Mouse (Mus musculus) 416B (cell line): ENCODE measurements around the gene Rapgef4.
A peak's percentile ranks its signal among the peaks of the same experiment; 100 is the strongest.

Experiments
- DNase-seq: peaks from one replicate; pipeline ENCODE4 v3.0.0; 2011; ENCODE audit warnings: low read depth

Rapgef4 gene

DNA sequence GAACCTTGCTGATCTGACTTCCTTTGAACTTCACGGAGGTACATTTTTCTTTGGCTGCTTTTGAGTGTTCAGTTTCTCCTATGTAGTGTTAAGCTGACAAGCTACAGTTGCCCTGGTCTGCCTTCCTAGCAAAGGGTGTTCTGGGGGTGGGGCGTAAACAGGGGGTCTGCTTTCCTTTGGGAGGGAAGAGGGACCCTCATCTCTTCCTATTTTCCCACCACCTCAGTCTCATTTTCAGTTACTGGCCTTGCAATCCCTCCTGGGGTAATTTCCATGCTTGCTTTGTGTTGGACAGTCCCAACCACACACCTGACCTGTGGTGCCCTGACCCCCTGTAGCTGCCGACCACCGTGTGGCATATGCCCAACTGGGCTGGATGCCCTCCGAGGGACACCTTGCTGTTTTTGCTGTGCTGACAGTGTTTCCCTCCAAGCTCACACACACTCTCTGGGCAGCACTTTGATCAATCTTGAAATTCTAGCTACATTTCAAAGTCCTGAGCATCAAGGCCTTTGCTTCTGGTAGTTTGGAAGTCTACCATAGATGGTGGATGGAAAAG is 48.6 kb downstream of the Rapgef4 start:
- DNase-seq, result no peak

DNA sequence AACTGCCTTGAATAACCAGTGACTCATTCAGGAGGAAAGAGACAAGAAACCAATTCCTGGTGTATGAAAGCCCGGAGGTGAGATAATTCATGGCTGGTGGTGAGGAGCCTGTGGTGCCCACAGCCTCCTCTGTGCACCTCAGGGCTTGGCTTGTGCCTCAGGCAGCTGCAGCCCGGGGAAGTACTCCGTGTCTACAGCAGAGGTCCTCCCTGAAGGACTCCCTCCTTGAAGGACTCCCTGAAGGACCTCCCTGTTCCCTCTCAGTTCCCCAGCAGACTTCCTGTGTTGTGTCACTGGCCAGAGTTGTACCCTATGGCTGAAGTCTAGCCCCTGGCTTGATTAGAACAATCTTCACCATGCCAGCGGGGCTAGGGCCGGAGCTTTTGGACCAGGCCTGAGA is 50.7 kb downstream of the Rapgef4 start:
- peak; percentile 90 for DNase-seq

DNA sequence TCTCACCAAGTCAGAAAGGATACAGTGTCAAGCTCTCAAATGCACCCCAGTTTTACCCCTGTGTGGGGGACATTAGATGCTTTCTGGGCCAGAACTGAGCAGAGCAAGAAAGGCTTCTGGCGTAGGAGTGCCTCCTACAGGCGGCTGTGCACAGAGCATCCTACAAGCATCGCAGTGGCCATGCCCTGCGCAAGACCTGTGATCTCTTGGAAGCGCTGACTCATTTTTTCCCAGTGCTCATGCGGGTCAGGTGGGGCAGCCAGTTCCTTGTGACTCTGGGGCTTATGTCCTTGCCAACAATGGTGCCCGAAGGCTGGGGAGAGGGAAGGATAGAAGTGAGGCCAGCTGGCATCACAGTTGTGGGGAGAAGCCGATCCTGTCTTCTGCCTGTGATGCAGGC is 54.6 kb downstream of the Rapgef4 start:
- peak; percentile 92 for DNase-seq

DNA sequence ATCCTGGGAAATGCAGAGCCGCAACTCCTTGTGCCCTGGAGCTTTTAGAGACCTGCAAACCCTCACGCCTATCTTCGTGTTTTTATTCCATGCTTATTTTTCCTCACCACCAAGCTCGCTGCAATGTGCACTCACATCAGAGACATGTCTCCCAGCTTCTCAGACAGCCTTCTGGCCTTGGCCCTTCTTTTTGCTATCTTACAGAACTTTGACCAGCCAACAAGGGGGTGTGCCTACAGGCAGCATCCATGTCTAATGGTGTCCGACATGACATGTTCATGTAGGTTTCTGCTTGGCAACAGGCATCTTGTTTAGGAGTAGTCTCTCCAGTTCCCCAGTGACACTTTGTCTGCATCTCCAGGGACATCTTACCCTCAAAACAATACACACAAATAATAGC is 56.3 kb downstream of the Rapgef4 start:
- no peak for DNase-seq

DNA sequence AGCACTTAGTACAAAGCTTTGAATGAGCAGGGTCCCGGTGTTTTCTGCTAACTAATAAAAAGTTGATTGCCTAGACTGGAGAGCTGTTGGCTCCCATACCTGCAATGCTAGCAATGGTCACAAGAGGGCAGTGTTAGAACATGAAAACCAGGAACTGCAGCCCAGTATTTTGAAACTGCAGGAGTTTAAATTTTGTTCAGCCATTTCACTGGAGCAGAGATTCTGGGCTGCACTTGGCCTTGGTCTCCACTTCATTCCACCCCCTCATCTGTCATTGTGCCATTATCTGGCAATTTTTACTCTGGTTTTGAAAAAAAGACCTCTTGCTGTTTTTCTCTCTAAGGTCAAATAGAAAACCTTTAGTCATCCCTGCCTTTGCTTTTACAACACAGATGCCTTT is 57.2 kb downstream of the Rapgef4 start:
- DNase-seq, result peak; percentile 85

DNA sequence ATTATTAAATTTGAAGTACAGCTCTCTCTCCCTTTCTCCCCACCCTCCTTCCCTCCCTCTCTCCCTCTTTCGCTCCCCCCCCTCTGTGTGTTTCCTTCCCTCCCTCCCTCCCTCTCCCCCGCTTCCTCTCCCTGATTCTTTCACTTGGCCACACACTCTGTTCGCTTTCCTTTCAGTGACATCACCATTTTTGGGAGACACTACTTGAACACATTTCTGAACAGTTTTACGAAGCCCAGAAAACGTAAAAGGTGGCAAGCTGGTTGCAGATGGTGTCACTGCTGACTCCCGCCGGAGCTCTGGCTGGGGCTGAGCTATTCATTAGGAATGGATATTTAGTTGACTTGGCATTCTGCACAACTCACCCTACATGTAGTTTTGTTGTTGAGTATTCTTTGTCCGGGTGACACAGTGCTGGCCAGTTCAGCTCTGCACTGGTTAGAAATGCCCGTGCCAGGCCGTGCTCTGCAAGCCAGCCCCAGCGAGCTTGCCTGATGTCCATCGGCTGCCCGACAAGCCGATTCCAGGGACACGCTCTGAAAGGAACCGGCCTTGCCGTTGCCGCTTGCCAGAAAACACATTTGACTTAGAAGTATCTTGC is 57.7 kb downstream of the Rapgef4 start:
- no peak for DNase-seq

DNA sequence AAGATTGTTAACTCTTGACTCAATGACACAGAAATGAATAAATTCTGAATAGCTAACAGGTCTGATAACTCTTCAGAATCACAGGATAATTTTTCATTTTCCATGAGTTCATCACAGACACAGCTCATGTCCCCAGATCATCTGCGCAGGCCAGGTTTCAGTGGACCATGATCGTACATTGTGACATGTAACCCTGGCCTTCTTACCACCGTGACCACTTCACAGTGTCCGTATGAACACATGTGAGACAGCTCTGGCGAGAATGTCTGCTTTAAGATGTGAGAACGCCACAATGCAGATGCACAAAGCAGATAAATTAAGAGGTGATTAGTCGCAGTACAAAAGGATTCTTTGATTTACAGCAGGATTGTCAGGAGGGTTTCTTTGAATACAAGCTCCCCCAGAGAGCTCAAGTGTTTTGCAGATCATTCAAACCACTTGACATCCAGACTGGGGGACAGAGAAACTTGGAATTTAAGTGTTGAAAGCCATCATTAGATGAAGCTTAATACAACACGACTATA is 58.5 kb downstream of the Rapgef4 start:
- no peak for DNase-seq

DNA sequence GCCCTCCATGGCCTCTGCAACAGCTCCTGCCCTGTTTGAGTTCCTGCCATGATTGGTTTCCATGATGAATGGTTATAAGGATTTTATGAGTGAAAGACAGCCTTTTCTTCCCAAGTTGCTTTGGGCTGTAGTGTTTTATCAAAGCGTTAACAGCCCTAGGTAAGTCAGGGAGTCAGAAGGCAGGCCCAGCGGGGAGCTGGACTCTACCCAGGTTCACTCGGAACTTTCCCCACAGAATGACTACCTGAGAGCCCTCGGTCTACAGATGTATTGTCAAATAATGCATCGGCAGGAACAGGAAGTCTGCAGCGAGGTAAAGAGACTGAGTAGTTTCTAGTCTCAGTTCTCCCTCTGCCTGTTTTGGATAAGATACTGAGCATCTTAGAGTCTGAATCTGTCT is 60.0 kb downstream of the Rapgef4 start:
- DNase-seq, result no peak

DNA sequence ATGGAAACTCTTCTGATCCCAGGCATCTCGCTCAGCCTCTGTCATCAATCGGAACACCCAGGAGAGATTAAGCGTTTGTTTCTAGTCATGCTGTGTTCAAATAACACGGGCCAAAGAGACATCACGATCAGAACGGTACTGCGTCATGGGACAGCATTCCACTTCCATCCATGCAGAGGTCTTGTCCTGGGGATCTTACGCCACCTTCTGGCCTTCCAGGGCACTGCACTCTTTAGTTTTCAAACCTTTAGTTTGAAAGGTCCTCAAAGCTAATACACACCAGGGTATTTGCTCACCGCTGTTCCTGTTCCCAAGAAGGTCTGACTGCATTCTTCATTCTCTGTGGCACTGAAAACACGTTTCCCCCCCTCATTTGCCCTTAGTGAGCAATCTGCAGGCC is 61.1 kb downstream of the Rapgef4 start:
- no peak for DNase-seq

DNA sequence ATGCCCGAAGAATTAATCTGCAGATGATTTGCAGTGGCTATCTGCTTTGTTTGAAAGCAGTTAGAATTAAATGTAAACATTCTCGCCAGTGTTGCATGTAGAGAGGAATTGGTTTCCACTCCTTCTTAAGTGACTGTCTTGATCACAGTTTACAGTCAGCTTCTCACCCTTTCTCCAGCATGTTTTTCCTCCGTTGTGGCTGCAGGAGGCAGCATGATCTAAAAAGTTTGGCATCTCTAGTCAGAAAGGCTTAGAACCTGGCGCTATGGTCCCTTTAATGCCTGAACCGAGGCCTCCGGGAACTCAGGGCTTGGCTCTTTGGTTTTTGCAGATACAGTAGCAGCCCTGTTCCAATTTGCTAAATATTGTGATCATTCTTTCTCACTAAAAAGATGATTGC is 63.2 kb downstream of the Rapgef4 start:
- peak; percentile 32 for DNase-seq

DNA sequence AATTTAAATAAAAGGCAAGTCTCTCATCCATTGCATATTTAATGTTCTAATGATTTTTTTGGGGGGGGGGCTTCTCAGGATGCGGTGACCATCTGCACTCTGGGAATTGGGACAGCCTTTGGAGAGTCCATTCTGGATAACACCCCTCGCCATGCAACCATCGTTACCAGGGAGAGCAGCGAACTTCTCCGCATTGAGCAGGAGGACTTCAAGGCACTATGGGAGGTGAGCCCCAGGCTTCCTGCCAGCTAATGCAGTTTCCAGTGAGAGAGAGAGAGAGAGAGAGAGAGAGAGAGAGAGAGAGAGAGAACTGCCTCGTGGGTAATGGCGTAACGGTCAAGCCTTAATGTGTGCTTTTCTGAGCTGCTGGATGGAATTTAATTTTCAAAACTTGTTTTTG is 64.0 kb downstream of the Rapgef4 start:
- DNase-seq, result no peak

DNA sequence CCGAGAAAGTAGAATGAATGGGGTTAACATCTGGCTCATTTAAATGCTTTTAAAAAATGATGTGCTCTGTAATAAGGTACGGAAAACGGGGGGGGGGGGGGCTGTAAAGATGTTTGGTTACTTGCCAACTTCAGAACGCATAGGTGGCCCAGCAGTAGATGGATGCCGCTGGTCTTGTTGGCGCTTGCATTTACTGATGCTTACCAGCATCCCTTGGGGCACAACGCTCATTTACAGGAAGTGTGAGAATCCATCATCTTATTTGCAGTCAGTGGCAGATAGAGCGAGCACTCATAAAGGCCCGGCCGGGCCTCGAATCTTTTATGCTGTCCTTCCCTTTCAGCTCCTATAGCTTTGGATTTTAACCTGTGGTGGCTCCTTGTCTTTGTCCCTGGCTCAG is 64.6 kb downstream of the Rapgef4 start:
- no peak for DNase-seq

DNA sequence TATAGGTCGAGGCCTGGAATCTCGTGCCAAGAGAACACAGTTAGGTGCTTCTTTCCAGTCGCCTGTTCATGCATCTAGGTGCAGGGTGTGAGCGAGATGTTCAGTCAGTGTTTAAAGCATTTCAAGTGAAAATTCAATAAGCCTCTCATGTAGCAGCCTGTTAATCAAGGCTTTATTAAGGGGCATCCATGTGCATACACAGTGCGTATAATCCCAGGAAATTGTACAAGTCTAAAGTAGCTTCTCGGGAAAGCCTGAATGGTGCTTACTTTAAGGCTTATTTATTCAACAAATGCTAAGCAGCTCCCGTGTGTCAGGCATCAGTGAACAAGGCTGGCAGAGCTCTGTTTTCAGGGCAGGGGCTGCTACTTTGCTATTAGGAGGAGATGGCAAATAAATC is 69.4 kb downstream of the Rapgef4 start:
- no peak for DNase-seq

DNA sequence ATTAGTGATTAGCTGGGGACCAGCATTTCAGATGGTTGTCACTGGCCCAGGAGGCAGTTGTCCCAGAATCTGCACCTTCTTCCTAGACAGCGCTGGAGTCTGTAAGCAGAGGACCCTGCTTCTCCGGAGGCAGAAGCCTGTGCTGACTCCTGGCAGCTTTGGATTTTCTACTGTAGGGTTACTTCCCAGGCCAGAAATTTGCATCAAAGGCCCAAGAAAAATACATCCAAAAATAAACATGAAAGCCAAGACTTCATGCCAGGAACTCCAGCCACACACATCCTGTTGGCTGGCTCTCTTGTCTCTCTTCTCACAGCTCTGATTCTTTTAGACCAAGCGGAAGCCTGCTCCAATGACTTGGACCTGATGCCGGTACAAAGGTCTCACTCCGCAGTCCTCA is 73.2 kb downstream of the Rapgef4 start:
- DNase-seq, result no peak

DNA sequence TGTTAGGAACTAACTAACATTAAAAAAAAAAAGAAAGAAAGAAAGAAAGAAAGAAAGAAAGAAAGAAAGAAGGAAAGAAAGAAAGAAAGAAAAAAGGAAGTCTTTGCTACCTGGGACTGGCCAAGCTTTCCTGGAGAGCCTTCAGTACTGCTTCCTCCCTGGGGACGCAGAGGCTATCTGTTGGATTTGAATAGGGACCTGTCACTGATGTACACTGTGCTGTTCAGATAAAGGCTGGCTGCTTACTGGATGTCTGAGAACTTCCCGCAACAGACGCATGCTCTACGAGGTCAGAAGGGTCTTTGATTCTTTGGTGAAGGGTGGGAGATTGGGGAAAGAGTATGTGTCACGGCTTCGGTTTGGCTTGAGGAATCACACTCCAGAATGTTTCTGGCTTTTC is 73.7 kb downstream of the Rapgef4 start:
- DNase-seq, result no peak

DNA sequence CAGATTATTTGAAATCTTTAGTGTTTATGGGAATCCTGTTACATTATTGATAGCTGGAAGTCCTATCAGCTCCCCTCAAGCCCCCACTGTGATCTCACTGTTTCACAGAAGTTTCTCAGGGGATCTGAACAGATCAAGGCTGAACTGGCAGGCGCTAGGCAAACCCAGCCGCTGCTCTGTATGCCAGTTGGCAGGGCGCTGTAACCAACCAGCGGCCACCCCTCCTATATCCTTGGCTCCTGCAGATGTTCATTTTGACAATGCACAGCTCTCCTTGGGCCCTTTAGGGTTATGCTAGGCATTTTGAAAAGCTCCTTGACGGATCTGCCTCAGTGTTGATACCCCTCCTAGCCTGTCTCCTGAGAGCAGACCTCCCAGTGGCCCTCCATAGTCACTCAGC is 74.4 kb downstream of the Rapgef4 start:
- no peak for DNase-seq

DNA sequence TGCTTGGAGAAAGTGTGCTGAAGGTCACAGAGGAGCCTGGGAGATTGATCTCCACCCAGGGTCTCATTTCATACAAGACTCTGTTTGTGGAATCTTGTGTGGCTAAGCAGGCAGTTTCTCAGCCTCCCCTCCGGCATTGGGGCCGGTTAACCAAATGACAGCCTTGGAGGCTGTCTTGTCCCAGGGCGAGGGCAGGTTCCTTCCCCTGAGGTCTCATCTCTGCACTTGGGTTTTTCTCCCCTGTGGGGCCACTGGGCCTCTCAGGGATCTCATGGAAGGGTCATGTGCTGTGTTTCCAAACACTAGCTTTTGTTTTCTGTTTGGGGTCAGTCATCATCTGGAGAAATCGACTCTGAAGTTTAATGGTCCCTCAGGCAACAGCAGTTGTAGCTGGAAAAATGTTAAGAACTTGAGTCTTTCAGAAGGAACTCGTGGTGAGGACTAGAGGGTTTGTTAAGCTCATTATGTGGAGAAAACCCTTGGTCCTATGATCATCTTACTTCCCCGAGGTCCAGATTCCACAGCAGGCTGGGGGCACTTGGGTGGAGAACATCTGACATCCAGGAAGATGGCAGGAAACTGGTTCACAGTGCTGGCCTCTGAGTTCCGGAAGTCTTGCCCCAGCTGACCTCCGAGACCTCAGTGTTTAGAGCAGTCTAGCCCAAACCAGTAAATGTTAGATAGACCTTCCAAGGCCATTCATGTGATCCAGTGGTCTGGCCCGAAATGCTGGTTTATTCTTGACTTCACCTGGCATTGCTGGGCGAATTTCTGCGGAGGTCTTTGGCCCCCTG is 75.2 kb downstream of the Rapgef4 start:
- peak; percentile 78 for DNase-seq

DNA sequence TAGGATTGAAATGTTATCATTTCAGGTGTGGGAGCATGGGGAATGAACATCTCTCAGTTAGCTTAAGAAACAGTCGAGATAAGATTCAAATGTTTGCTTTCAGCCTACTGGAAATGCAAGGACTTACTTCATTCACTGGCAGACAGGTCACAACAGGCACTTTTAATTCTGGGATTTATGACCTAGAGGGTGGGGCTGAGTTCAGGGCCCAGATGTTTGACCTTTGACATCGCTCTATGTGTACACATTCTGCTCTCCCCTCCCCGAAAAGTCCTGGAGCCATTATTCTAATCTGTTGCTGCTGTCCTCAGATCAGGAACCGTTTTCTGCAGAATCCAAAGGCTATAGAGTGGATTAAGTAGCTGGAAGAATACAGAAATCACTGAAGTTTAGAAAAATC is 81.9 kb downstream of the Rapgef4 start:
- DNase-seq, result no peak

DNA sequence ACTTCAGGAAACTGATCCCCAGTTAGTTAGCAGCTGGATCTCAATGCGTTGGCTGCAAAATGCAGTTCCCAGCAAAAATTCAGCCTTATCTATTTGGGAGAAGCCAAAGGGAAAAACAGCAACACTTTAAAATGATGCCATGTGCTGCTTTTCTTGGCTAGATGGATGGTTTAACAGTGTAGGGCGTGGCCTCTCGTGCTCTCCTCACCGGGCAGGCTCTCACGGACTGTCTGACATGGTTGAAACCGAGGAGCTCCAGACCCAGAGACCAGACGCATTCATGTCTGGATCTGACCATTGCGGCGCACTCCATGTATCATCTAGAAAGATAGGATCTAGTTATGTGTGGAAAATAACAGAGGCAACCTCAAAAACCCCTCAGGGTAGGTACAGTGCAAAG is 87.5 kb downstream of the Rapgef4 start:
- no peak for DNase-seq

DNA sequence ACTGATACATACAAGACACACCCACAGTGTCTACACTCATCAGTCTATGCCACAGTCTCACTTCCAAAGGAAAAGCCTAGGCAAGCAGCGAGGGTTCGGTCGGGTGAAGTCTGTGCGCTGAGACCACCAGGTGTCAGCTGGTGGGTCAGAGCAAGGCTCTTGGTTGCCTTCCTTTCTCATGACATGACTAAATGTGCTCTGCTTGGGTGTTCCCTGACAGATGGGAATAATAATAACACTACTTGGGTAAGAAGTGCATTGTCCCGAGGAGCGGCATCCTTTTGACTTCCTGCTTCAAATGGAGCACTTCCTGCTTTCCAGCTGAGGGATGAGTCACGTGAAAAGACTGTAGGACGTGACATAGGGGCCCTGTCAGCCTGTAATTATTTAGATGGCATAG is 89.0 kb downstream of the Rapgef4 start:
- DNase-seq, result peak; percentile 20

DNA sequence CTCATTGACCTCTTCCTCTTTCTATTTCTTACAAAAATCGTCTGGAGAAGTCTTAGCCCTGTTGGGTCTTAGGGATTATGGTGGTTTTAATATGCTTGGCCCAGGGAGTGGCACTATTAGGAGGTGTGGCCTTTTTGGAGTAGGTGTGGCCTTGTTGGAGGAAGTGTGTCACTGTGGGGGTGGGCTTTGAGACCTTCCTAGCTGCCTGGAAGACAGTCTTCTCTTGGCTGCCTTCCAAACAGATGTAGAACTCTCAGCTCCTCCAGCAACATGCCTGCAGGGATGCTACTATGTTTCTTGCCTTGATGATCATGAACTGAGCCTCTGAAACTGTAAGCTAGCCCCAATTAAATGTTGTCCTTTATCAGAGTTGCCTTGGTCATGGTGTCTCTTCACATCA is 92.1 kb downstream of the Rapgef4 start:
- peak; percentile 59 for DNase-seq

DNA sequence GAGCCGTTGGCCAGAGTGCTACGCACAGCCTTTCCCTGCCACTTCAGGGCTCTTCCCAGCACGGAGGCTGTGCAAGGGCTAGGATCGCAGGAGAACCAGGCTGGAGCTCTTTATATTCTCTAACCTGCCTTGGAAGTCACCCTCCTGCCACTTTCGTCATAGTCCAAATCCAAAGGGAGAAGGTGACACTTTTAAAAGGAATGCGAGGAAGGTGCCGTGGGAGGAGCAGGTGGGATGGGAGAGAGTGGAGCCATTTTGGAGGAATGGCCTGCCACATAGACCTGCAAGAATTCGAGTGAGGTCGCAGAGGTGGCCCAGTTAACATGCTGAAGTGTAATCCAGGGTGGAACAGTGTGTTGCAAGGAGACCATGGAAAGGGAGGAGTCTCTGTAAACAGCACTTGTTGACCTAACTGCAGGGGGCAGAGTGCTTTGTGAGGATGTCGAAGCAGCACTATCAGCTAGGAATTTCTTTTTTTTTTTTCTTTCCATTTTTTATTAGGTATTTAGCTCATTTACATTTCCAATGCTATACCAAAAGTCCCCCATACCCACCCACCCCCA is 94.0 kb downstream of the Rapgef4 start:
- DNase-seq, result no peak

DNA sequence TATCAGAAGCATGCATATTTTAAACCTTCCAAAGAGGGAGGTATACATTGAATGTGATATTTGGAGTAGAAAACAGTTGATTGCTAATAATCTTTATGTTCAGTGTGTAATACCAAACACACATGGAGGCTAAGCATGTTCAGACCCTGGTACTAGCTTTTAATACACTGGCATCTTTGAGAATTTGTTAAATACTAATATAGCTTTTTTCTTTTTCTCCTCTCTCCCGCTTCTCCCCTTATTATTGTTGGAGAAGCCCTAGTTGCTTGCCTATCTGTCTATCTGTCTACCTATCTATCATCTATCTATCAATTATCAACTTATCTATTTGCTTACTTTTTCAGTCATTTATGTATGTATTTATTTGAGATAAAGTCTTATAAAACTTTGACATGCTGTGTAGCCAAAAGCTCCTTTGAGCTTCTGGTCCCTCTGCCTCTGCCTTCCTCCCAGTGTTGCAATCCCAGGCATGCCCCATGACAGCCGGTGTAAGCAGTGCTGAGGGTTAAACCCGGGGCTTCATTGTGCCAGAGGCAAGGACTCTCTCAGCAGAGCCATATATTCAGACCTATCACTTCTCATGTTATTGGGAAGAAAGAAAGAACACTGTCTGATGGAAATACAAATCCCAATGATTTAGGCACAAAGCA is 96.6 kb downstream of the Rapgef4 start:
- DNase-seq, result no peak
